ENCODE assay signal across 21 mouse cellular contexts in the genomic region with DNA sequence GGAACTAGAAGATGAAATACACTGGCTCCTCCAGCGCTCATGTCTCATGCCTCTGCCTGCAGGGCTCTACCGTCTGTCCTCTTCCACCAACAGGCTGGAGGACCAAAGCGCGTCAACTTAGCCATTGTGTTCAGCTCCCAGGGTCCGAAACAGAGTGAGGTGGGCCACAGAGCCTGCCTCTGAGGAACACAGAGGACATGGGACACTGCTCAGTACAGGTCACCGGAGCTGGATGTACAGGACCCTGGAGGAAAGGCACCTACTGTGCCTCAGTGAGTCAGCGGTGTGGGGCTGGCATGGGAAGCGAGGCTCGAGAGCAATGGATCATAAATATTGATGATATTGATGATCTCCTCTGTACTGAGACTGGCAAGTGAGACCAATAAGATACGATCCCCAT.
A peak's percentile ranks its signal among the peaks of the same experiment; 100 is the strongest.
DNase-seq lines count a peak whose midpoint lies in the region; ATAC-seq lines count a peak whose summit lies in the region.
"Had no signal": no experiment of that assay in that cellular context is flagged by ENCODE, and none has a peak within 500 bp of the region (broad histone marks: within the 10 kb centered on the region; RNA-seq: fewer than 3 reads in every experiment).

No protein-coding gene starts in this region.

- H3K4me1 ChIP-seq in hindbrain, embryonic 16.5 days (ENCODE audit: control insufficient read depth, insufficient read depth, low read depth, low read length) = peaks cover 7% of the 10 kb centered on the region
- peaks cover 13% of the 10 kb centered on the region for H3K4me1 ChIP-seq in hindbrain, embryonic 11.5 days (replicated peaks; ENCODE audit: control insufficient read depth, insufficient read depth, low read length)
- peaks cover 7% of the 10 kb centered on the region for H3K4me1 ChIP-seq in midbrain, embryonic 16.5 days (ENCODE audit: control insufficient read depth, insufficient read depth, low read length)
- H3K4me1 ChIP-seq in midbrain, embryonic 14.5 days (ENCODE audit: control insufficient read depth, insufficient read depth, low read length) = peaks cover 10% of the 10 kb centered on the region

- peak; percentile 88 for DNase-seq in heart, adult 11 months
- DNase-seq in heart, adult 18-20 months = no peak
- DNase-seq in hindbrain, embryonic 11.5 days (ENCODE audit: low spot score) = no peak
- no peak for DNase-seq in midbrain, embryonic 14.5 days
- DNase-seq: adrenal gland, adult 2 months; adrenal gland, postnatal 14 days; cerebellum, adult 11 months; cerebellum, adult 2 months; cerebellum, adult 9-11 months; cerebellum, postnatal 25 days; gastrocnemius, postnatal 25 days; kidney, adult 18-20 months had no signal

- no peaks in the 10 kb centered on the region for H3K27me3 ChIP-seq in hindbrain, embryonic 16.5 days (replicated peaks; ENCODE audit: control insufficient read depth, insufficient read depth, low read length)
- no peaks in the 10 kb centered on the region for H3K27me3 ChIP-seq in hindbrain, embryonic 11.5 days (ENCODE audit: control insufficient read depth, insufficient read depth, low read length)
- no peaks in the 10 kb centered on the region for H3K27me3 ChIP-seq in midbrain, embryonic 16.5 days (ENCODE audit: control insufficient read depth, insufficient read depth, low read depth, low read length)
- H3K27me3 ChIP-seq in midbrain, embryonic 14.5 days (ENCODE audit: control insufficient read depth, insufficient read depth, low read length) = no peaks in the 10 kb centered on the region
- H3K27me3 ChIP-seq: embryonic facial prominence, embryonic 12.5 days; embryonic facial prominence, embryonic 15.5 days had no signal

- 92% methylated on average over 10 of the region's 10 CpGs for WGBS in hindbrain, embryonic 16.5 days
- 91% methylated on average over 10 of the region's 10 CpGs for WGBS in hindbrain, embryonic 11.5 days
- 90% methylated on average over 10 of the region's 10 CpGs for WGBS in midbrain, embryonic 16.5 days
- WGBS in midbrain, embryonic 14.5 days = 90% methylated on average over 10 of the region's 10 CpGs

- H3K9ac ChIP-seq in hindbrain, embryonic 16.5 days (ENCODE audit: low read depth, low read length) = no peak overlapping the region
- no peak overlapping the region for H3K9ac ChIP-seq in hindbrain, embryonic 11.5 days (ENCODE audit: low read depth, low read length)
- H3K9ac ChIP-seq in midbrain, embryonic 16.5 days (ENCODE audit: low read depth, low read length) = no peak overlapping the region
- H3K9ac ChIP-seq in midbrain, embryonic 14.5 days (replicated peaks; ENCODE audit: low read length) = no peak overlapping the region
- H3K9ac ChIP-seq: embryonic facial prominence, embryonic 12.5 days; embryonic facial prominence, embryonic 15.5 days; forebrain, embryonic 12.5 days had no signal

- no peaks in the 10 kb centered on the region for H3K9me3 ChIP-seq in hindbrain, embryonic 16.5 days (ENCODE audit: control insufficient read depth, low read length)
- H3K9me3 ChIP-seq in hindbrain, embryonic 11.5 days (ENCODE audit: control insufficient read depth, low read length) = no peaks in the 10 kb centered on the region
- no peaks in the 10 kb centered on the region for H3K9me3 ChIP-seq in midbrain, embryonic 16.5 days (replicated peaks; ENCODE audit: control insufficient read depth, low read length, poor library complexity, severe bottlenecking)
- H3K9me3 ChIP-seq in midbrain, embryonic 14.5 days (ENCODE audit: control insufficient read depth, low read length) = no peaks in the 10 kb centered on the region
- H3K9me3 ChIP-seq: embryonic facial prominence, embryonic 12.5 days; embryonic facial prominence, embryonic 15.5 days; forebrain, embryonic 12.5 days had no signal

- ATAC-seq in hindbrain, embryonic 16.5 days = peak; percentile 40
- no peak for ATAC-seq in hindbrain, embryonic 11.5 days (ENCODE audit: low FRiP score)
- peak; percentile 22; the same call in 1 of the 2 replicates for ATAC-seq in midbrain, embryonic 16.5 days
- no peak for ATAC-seq in midbrain, embryonic 14.5 days (ENCODE audit: low FRiP score, low TSS enrichment)
- ATAC-seq: CD4-positive, CD25-positive, alpha-beta regulatory T cell, adult 4 months; inflammation-experienced regulatory T-cells, adult 6 months; intestine, embryonic 16.5 days had no signal

- no peaks in the 10 kb centered on the region for H3K36me3 ChIP-seq in hindbrain, embryonic 16.5 days (ENCODE audit: control insufficient read depth, insufficient read depth, low read length)
- no peaks in the 10 kb centered on the region for H3K36me3 ChIP-seq in hindbrain, embryonic 11.5 days (ENCODE audit: control insufficient read depth, insufficient read depth, low read length)
- H3K36me3 ChIP-seq in midbrain, embryonic 16.5 days (ENCODE audit: control insufficient read depth, insufficient read depth, low read length) = peaks cover 4% of the 10 kb centered on the region; the same call in 1 of the 2 replicates
- H3K36me3 ChIP-seq in midbrain, embryonic 14.5 days (ENCODE audit: control insufficient read depth, insufficient read depth, low read length) = 0 out of 2 replicates have a peak, but pooled peaks cover 6% of the 10 kb centered on the region
- H3K36me3 ChIP-seq: embryonic facial prominence, embryonic 15.5 days had no signal

- H3K4me3 ChIP-seq in hindbrain, embryonic 16.5 days (ENCODE audit: low read length) = no peak overlapping the region
- H3K4me3 ChIP-seq in hindbrain, embryonic 11.5 days (ENCODE audit: low read depth, low read length) = no peak overlapping the region
- H3K4me3 ChIP-seq in midbrain, embryonic 16.5 days (ENCODE audit: low read depth, low read length) = no peak overlapping the region
- H3K4me3 ChIP-seq in midbrain, embryonic 14.5 days (replicated peaks; ENCODE audit: low read depth, low read length) = no peak overlapping the region
- H3K4me3 ChIP-seq: embryonic facial prominence, embryonic 12.5 days; embryonic facial prominence, embryonic 15.5 days; forebrain, embryonic 12.5 days had no signal

- H3K4me2 ChIP-seq in hindbrain, embryonic 16.5 days (ENCODE audit: low read length) = no peak overlapping the region
- no peak overlapping the region for H3K4me2 ChIP-seq in hindbrain, embryonic 11.5 days (replicated peaks; ENCODE audit: low read depth, low read length)
- no peak overlapping the region for H3K4me2 ChIP-seq in midbrain, embryonic 16.5 days (ENCODE audit: low read length)
- H3K4me2 ChIP-seq in midbrain, embryonic 14.5 days (ENCODE audit: low read length) = no peak overlapping the region
- H3K4me2 ChIP-seq: embryonic facial prominence, embryonic 12.5 days; embryonic facial prominence, embryonic 15.5 days; forebrain, embryonic 12.5 days; heart, embryonic 11.5 days had no signal

- no peak overlapping the region for H3K27ac ChIP-seq in hindbrain, embryonic 16.5 days (ENCODE audit: low read depth, low read length)
- no peak overlapping the region for H3K27ac ChIP-seq in hindbrain, embryonic 11.5 days (ENCODE audit: low read depth, low read length)
- H3K27ac ChIP-seq in midbrain, embryonic 16.5 days (ENCODE audit: low read length) = no peak overlapping the region
- no peak overlapping the region for H3K27ac ChIP-seq in midbrain, embryonic 14.5 days (replicated peaks; ENCODE audit: low read depth, low read length)
- H3K27ac ChIP-seq: embryonic facial prominence, embryonic 12.5 days; embryonic facial prominence, embryonic 15.5 days; forebrain, embryonic 12.5 days had no signal

Comparison
In these comparisons a context has a peak if more than half of its experiments do, and no peak if none do; other contexts are left out.
1. ATAC-seq: peak in hindbrain, embryonic 16.5 days (single experiment) and midbrain, embryonic 16.5 days (single experiment); none in hindbrain, embryonic 11.5 days (single experiment) and midbrain, embryonic 14.5 days (single experiment).